Mouse (Mus musculus) lung, adult 18-20 months (tissue): ENCODE data around the gene Fcf1.

Experiments used
- DNase-seq, 2 experiments: peaks; one replicate each; pipeline ENCODE4 v3.0.0; 2022; ENCODE audit warnings: mixed read lengths in 2 of 2

Gene Fcf1

GRCm38 (mm10) chr12:84970428-84971096 is at the start of gene Fcf1, which contains the start of gene Arel1:
TSS of gene Fcf1 (plus strand) at chr12:84970897.
TSS of gene Arel1 (minus strand) at chr12:84970900.
- peak; percentile 88 to 92 for DNase-seq

- DNase-seq = no peak
Observed at GRCm38 (mm10) chr12:84921881-84922419, 48.7 kb upstream of the Fcf1 start.

GRCm38 (mm10) chr12:84924324-84924723 is 46.4 kb upstream of the Fcf1 start:
- no peak for DNase-seq

GRCm38 (mm10) chr12:84926542-84926941 is 44.2 kb upstream of the Fcf1 start:
- no peak for DNase-seq

- DNase-seq = no peak
Observed at GRCm38 (mm10) chr12:84932210-84932609, 38.5 kb upstream of the Fcf1 start.

GRCm38 (mm10) chr12:84935343-84935742 is 35.4 kb upstream of the Fcf1 start:
- no peak for DNase-seq

- no peak for DNase-seq
Observed at GRCm38 (mm10) chr12:84939117-84939516, 31.6 kb upstream of the Fcf1 start.

GRCm38 (mm10) chr12:84940343-84940742 is 30.4 kb upstream of the Fcf1 start:
- DNase-seq = no peak

GRCm38 (mm10) chr12:84941717-84942116 is 29.0 kb upstream of the Fcf1 start:
- DNase-seq = no peak

GRCm38 (mm10) chr12:84943006-84943952 is 27.4 kb upstream of the Fcf1 start:
- no peak for DNase-seq

GRCm38 (mm10) chr12:84944150-84944812 is 26.4 kb upstream of the Fcf1 start:
- no peak for DNase-seq

GRCm38 (mm10) chr12:84944813-84945553 is 25.7 kb upstream of the Fcf1 start:
- DNase-seq = peak in 1 of 2 experiments; percentile 21

- no peak for DNase-seq
Observed at GRCm38 (mm10) chr12:84947894-84948583, 22.7 kb upstream of the Fcf1 start.

- no peak for DNase-seq
Observed at GRCm38 (mm10) chr12:84948584-84949285, 22.0 kb upstream of the Fcf1 start.

GRCm38 (mm10) chr12:84950763-84951162 is 19.9 kb upstream of the Fcf1 start:
- DNase-seq = peak; percentile 64 to 69

- DNase-seq = no peak
Observed at GRCm38 (mm10) chr12:84951531-84951930, 19.2 kb upstream of the Fcf1 start.

GRCm38 (mm10) chr12:84952351-84952750 is 18.3 kb upstream of the Fcf1 start:
- DNase-seq = peak in 1 of 2 experiments; percentile 23

GRCm38 (mm10) chr12:84956317-84956716 is 14.4 kb upstream of the Fcf1 start:
- DNase-seq = peak; percentile 22 to 60

GRCm38 (mm10) chr12:84958794-84959356 is 11.8 kb upstream of the Fcf1 start:
- no peak for DNase-seq

- DNase-seq = no peak
Observed at GRCm38 (mm10) chr12:84962606-84963005, 8.1 kb upstream of the Fcf1 start.
